Mouse (Mus musculus) lung, embryonic 14.5 days (tissue): Measurements from ENCODE around the gene Vti1a. TPM values are rescaled to one million over a fixed set of nuclear protein-coding genes. Genes with fewer than 3 reads are reported as not detected.
A peak's percentile ranks its signal among the peaks of the same experiment; 100 is the strongest.

ENCODE experiments used
- ATAC-seq: fragments of 200-750 bp; cut with Nextera tagmentation; 2 replicates; pipeline ENCODE4 v1.8.0; 2017; ENCODE audit warnings: mild to moderate bottlenecking, moderate TSS enrichment, moderate library complexity; ENCODE audit not compliant: insufficient read depth
- DNase-seq: peaks from one replicate; pipeline ENCODE4 v3.0.0-alpha.2; 2015
- H3K27ac ChIP-seq: fragments of 300-500 bp; sonication (generic); 2 replicates; pipeline ENCODE4 v1.5.1; 2014; ENCODE audit warnings: low read depth, mild to moderate bottlenecking, moderate library complexity
- H3K27me3 ChIP-seq: fragments of 300-500 bp; sonication (generic); 2 replicates; pipeline ENCODE4 v1.6.1; 2014; ENCODE audit warnings: low read length, control low read depth; ENCODE audit not compliant: insufficient read depth
- H3K36me3 ChIP-seq: fragments of 300-500 bp; sonication (generic); 2 replicates; pipeline ENCODE4 v1.6.1; 2014; ENCODE audit warnings: control low read depth; ENCODE audit not compliant: insufficient read depth
- H3K4me1 ChIP-seq: fragments of 300-500 bp; sonication (generic); 2 replicates; pipeline ENCODE4 v1.6.1; 2014; ENCODE audit warnings: antibody characterized with exemption, control low read depth; ENCODE audit not compliant: insufficient read depth
- H3K4me2 ChIP-seq: fragments of 300-500 bp; sonication (generic); 2 replicates; pipeline ENCODE4 v1.6.1; 2014; ENCODE audit warnings: mild to moderate bottlenecking
- H3K4me3 ChIP-seq: fragments of 300-500 bp; sonication (generic); 2 replicates; pipeline ENCODE4 v1.5.1; 2014; ENCODE audit warnings: low read depth, low read length
- H3K9ac ChIP-seq: fragments of 300-500 bp; sonication (generic); 2 replicates; pipeline ENCODE4 v1.6.1; 2014
- H3K9me3 ChIP-seq: fragments of 300-500 bp; sonication (generic); 2 replicates; pipeline ENCODE4 v1.6.1; 2016; ENCODE audit warnings: low read depth, low read length, control low read depth
- CTCF ChIP-seq: IDR thresholded peaks from 2 replicates; pipeline ENCODE4 v1.5.1; 2016; ENCODE audit warnings: antibody characterized with exemption, low read depth
- WGBS: fragments of 180-500 bp; shearing (Covaris S2); extraction: QIAGEN DNeasy Blood & Tissue Kit; methylation state at CpG from one replicate; pipeline ENCODE4 v1.1.7; 2014; 5-methylcytosine and 5-hydroxymethylcytosine counted together
- polyA plus RNA-seq: library from polyadenylated mRNA; unstranded; fragments of >200 nt; fragmentation: Nextera tagmentation; extraction: Ambion mirVana; gene quantifications from 2 replicates; pipeline ENCODE4 v1.2.1, GENCODE M21; 2014

The Vti1a gene
- polyA plus RNA-seq, 1 experiment from 2014 or later = 25.5 TPM

GRCm38 (mm10) chr19:55649363-55649762 lies 333.3 kb downstream of the Vti1a start:
- Histone ChIP-seq H3K9me3 (no peaks in the 10 kb centered on the region), H3K27ac (no peak overlapping the region), H3K9ac (no peak overlapping the region), H3K4me1 (no peaks in the 10 kb centered on the region), H3K27me3 (no peaks in the 10 kb centered on the region), H3K4me2 (no peak overlapping the region), H3K36me3 (no peaks in the 10 kb centered on the region), H3K4me3 (no peak overlapping the region)
- DNase-seq (no peak), ATAC-seq (no peak)
- WGBS = 90% methylated on average over 10 of the region's 10 CpGs
- TF ChIP-seq CTCF = no peak

GRCm38 (mm10) chr19:55651017-55651416 lies 334.9 kb downstream of the Vti1a start:
- Histone ChIP-seq H3K4me3 (no peak overlapping the region), H3K9ac (no peak overlapping the region), H3K27me3 (no peaks in the 10 kb centered on the region), H3K36me3 (no peaks in the 10 kb centered on the region), H3K4me2 (no peak overlapping the region), H3K4me1 (no peaks in the 10 kb centered on the region), H3K9me3 (no peaks in the 10 kb centered on the region), H3K27ac (no peak overlapping the region)
- TF ChIP-seq CTCF = no peak
- no peak for DNase-seq
- ATAC-seq = no peak
- WGBS = 59% methylated on average over 9 of the region's 9 CpGs

- H3K9me3 ChIP-seq = no peaks in the 10 kb centered on the region
- TF ChIP-seq CTCF = no peak
- H3K27ac ChIP-seq = no peak overlapping the region
- no peaks in the 10 kb centered on the region for H3K4me1 ChIP-seq
- H3K4me2 ChIP-seq = no peak overlapping the region
- no peak overlapping the region for H3K9ac ChIP-seq
- no peaks in the 10 kb centered on the region for H3K36me3 ChIP-seq
- WGBS = 81% methylated on average over 7 of the region's 7 CpGs
- no peak for DNase-seq
- no peak for ATAC-seq
- H3K27me3 ChIP-seq = no peaks in the 10 kb centered on the region
- H3K4me3 ChIP-seq = no peak overlapping the region
Observed at GRCm38 (mm10) chr19:55652693-55653265, 336.7 kb downstream of the Vti1a start.

- no peak overlapping the region for H3K9ac ChIP-seq
- no peaks in the 10 kb centered on the region for H3K36me3 ChIP-seq
- no peak overlapping the region for H3K4me2 ChIP-seq
- H3K27me3 ChIP-seq = no peaks in the 10 kb centered on the region
- H3K4me1 ChIP-seq = no peaks in the 10 kb centered on the region
- ATAC-seq (no peak), DNase-seq (peak; percentile 28)
- no peak for TF ChIP-seq CTCF
- no peak overlapping the region for H3K27ac ChIP-seq
- H3K4me3 ChIP-seq = no peak overlapping the region
- WGBS = 82% methylated on average over 11 of the region's 11 CpGs
- no peaks in the 10 kb centered on the region for H3K9me3 ChIP-seq
Observed at GRCm38 (mm10) chr19:55660165-55660564, 344.1 kb downstream of the Vti1a start.

GRCm38 (mm10) chr19:55662521-55663223 lies 346.6 kb downstream of the Vti1a start:
- Histone ChIP-seq H3K4me2 (no peak overlapping the region), H3K36me3 (no peaks in the 10 kb centered on the region), H3K9ac (no peak overlapping the region), H3K27ac (no peak overlapping the region), H3K4me3 (no peak overlapping the region), H3K9me3 (no peaks in the 10 kb centered on the region), H3K4me1 (no peaks in the 10 kb centered on the region), H3K27me3 (no peaks in the 10 kb centered on the region)
- no peak for TF ChIP-seq CTCF
- 46% methylated on average over 5 of the region's 5 CpGs for WGBS
- ATAC-seq (no peak), DNase-seq (no peak)

GRCm38 (mm10) chr19:55667787-55668186 lies 351.7 kb downstream of the Vti1a start:
- Histone ChIP-seq H3K4me1 (no peaks in the 10 kb centered on the region), H3K36me3 (no peaks in the 10 kb centered on the region), H3K4me2 (no peak overlapping the region), H3K27ac (no peak overlapping the region), H3K9me3 (no peaks in the 10 kb centered on the region), H3K4me3 (no peak overlapping the region), H3K27me3 (no peaks in the 10 kb centered on the region), H3K9ac (no peak overlapping the region)
- DNase-seq = no peak
- 71% methylated on average over 9 of the region's 9 CpGs for WGBS
- ATAC-seq = no peak
- TF ChIP-seq CTCF = no peak

- ATAC-seq (no peak), DNase-seq (no peak)
- H3K9ac ChIP-seq = no peak overlapping the region
- WGBS = 53% methylated on average over 9 of the region's 9 CpGs
- no peak overlapping the region for H3K4me3 ChIP-seq
- H3K4me1 ChIP-seq = no peaks in the 10 kb centered on the region
- no peak for TF ChIP-seq CTCF
- H3K27me3 ChIP-seq = no peaks in the 10 kb centered on the region
- H3K36me3 ChIP-seq = no peaks in the 10 kb centered on the region
- H3K4me2 ChIP-seq = no peak overlapping the region
- no peak overlapping the region for H3K27ac ChIP-seq
- no peaks in the 10 kb centered on the region for H3K9me3 ChIP-seq
Observed at GRCm38 (mm10) chr19:55668896-55669295, 352.8 kb downstream of the Vti1a start.

Other genes with a start within 250 kb of the Vti1a start
- gene Gpam, start 189.1 kb upstream of the Vti1a start, polyA plus RNA-seq = 29.4 and 31.0 TPM in 2 replicates
- not detected in 2 replicates for gene Tectb, start 135.6 kb upstream of the Vti1a start, polyA plus RNA-seq
- not detected in 2 replicates for gene Gucy2g, start 75.1 kb upstream of the Vti1a start, polyA plus RNA-seq
- 60.1 and 69.3 TPM in 2 replicates for gene Acsl5, start 64.4 kb upstream of the Vti1a start, polyA plus RNA-seq
- 105 and 106 TPM in 2 replicates for gene Zdhhc6, start 263 bp upstream of the Vti1a start, polyA plus RNA-seq